Mouse (Mus musculus) MEL (cell line): ENCODE results near the gene Arhgef39. TPM values are rescaled to one million over a fixed set of nuclear protein-coding genes. Genes with fewer than 3 reads are reported as not detected.

ENCODE experiments used
- DNase-seq: peaks from one replicate; pipeline ENCODE4 v3.0.0; 2011; ENCODE audit warnings: low read depth, low spot score
- H3K27ac ChIP-seq: 2 replicates; pipeline ENCODE4 v1.5.1; 2012; ENCODE audit warnings: low read depth, mild to moderate bottlenecking, control low read depth, low read length, moderate library complexity; ENCODE audit not compliant: control insufficient read depth
- H3K27me3 ChIP-seq, 2 experiments: fragments of 150-350 bp in 1 of 2; sonication (generic) in 1 of 2; 2 replicates each; pipeline ENCODE4 v1.6.1; 2012; ENCODE audit warnings: low read length in 2 of 2, mild to moderate bottlenecking in 2 of 2, improper control_type of control experiment in 1 of 2, moderate library complexity in 1 of 2; ENCODE audit not compliant: insufficient read depth in 2 of 2, control insufficient read depth in 1 of 2
- H3K36me3 ChIP-seq, 2 experiments: 2 replicates each; pipeline ENCODE4 v1.6.1; 2012 to 2014; ENCODE audit warnings: low read length in 2 of 2, improper control_type of control experiment in 1 of 2, inconsistent platforms in 1 of 2, mild to moderate bottlenecking in 1 of 2; ENCODE audit not compliant: insufficient read depth in 2 of 2, control insufficient read depth in 1 of 2
- H3K4me1 ChIP-seq, 2 experiments: fragments of 150-350 bp in 1 of 2; sonication (generic) in 1 of 2; 2 replicates each; pipeline ENCODE4 v1.6.1; 2012; ENCODE audit warnings: low read length in 2 of 2, improper control_type of control experiment in 1 of 2, mild to moderate bottlenecking in 1 of 2; ENCODE audit not compliant: insufficient read depth in 2 of 2, control insufficient read depth in 1 of 2
- H3K4me3 ChIP-seq, 2 experiments: fragments of 150-350 bp in 1 of 2; sonication (generic) in 1 of 2; 2 replicates each; pipeline ENCODE4 v1.5.1; 2012; ENCODE audit warnings: low read depth in 2 of 2, low read length in 2 of 2, mild to moderate bottlenecking in 2 of 2, moderate library complexity in 2 of 2, control low read depth in 1 of 2, improper control_type of control experiment in 1 of 2; ENCODE audit not compliant: control insufficient read depth in 1 of 2, insufficient read depth in 1 of 2
- H3K79me2 ChIP-seq: 2 replicates; pipeline ENCODE4 v1.6.1; 2012; ENCODE audit warnings: mild to moderate bottlenecking, low read length, moderate library complexity; ENCODE audit not compliant: control insufficient read depth, poor library complexity, insufficient read depth
- H3K9ac ChIP-seq: 2 replicates; pipeline ENCODE4 v1.6.1; 2012; ENCODE audit warnings: low read depth, mild to moderate bottlenecking, control low read depth, low read length, moderate library complexity; ENCODE audit not compliant: control insufficient read depth, poor library complexity, severe bottlenecking
- H3K9me3 ChIP-seq: fragments of 150-350 bp; sonication (generic); replicated peaks from 2 replicates; pipeline ENCODE4 v1.6.1; 2012; ENCODE audit warnings: mild to moderate bottlenecking, low read length, improper control_type of control experiment, moderate library complexity; ENCODE audit not compliant: insufficient read depth
- CHD2 ChIP-seq: IDR thresholded peaks from 2 replicates; pipeline ENCODE4 v1.6.1; 2011; ENCODE audit warnings: low read length, improper control_type of control experiment
- CTCF ChIP-seq, 3 experiments: IDR thresholded peaks in 2 of 3; conservative IDR thresholded peaks in 1 of 3; 2 replicates each; pipeline ENCODE4 v1.5.1; 2011 to 2012; ENCODE audit warnings: low read length in 3 of 3, low read depth in 2 of 3, mild to moderate bottlenecking in 2 of 3, improper control_type of control experiment in 1 of 3, inconsistent platforms in 1 of 3, mixed read lengths in 1 of 3, moderate library complexity in 1 of 3; ENCODE audit not compliant: control insufficient read depth in 1 of 3, insufficient read depth in 1 of 3, poor library complexity in 1 of 3, severe bottlenecking in 1 of 3
- E2F4 ChIP-seq: IDR thresholded peaks from 2 replicates; pipeline ENCODE4 v1.6.1; 2011; ENCODE audit warnings: low read depth, low read length, improper control_type of control experiment, borderline replicate concordance
- ELF1 ChIP-seq: IDR thresholded peaks from 2 replicates; pipeline ENCODE4 v1.6.1; 2014; ENCODE audit warnings: low read depth, mild to moderate bottlenecking, inconsistent platforms, low read length, improper control_type of control experiment, moderate library complexity
- ETS1 ChIP-seq: IDR thresholded peaks from 2 replicates; pipeline ENCODE4 v1.6.1; 2012; ENCODE audit warnings: low read depth, mild to moderate bottlenecking, inconsistent platforms, low read length, improper control_type of control experiment, moderate library complexity
- GABPA ChIP-seq: IDR thresholded peaks from 2 replicates; pipeline ENCODE4 v1.6.1; 2012; ENCODE audit warnings: low read depth, mild to moderate bottlenecking, inconsistent platforms, low read length, improper control_type of control experiment, moderate library complexity
- GATA1 ChIP-seq: IDR thresholded peaks from 2 replicates; pipeline ENCODE4 v1.6.1; 2011; ENCODE audit warnings: low read depth, low read length, improper control_type of control experiment
- HCFC1 ChIP-seq: IDR thresholded peaks from 2 replicates; pipeline ENCODE4 v1.6.1; 2012; ENCODE audit warnings: low read depth, mild to moderate bottlenecking, inconsistent platforms, low read length, improper control_type of control experiment, moderate library complexity
- JUND ChIP-seq: IDR thresholded peaks from 2 replicates; pipeline ENCODE4 v1.6.1; 2011; ENCODE audit warnings: low read depth, mild to moderate bottlenecking, improper control_type of control experiment, low read length
- MAFK ChIP-seq: IDR thresholded peaks from 2 replicates; pipeline ENCODE4 v1.6.1; 2011; ENCODE audit warnings: low read depth, mild to moderate bottlenecking, low read length, improper control_type of control experiment, borderline replicate concordance
- MAX ChIP-seq: IDR thresholded peaks from 2 replicates; pipeline ENCODE4 v1.6.1; 2011; ENCODE audit warnings: low read length, improper control_type of control experiment
- MAZ ChIP-seq: IDR thresholded peaks from 2 replicates; pipeline ENCODE4 v1.6.1; 2012; ENCODE audit warnings: low read depth, mild to moderate bottlenecking, inconsistent platforms, low read length, improper control_type of control experiment
- MEF2A ChIP-seq: IDR thresholded peaks from 2 replicates; pipeline ENCODE4 v1.6.1; 2014; ENCODE audit warnings: low read depth, mild to moderate bottlenecking, inconsistent platforms, low read length, improper control_type of control experiment; ENCODE audit not compliant: poor library complexity, insufficient replicate concordance, severe bottlenecking; ENCODE audit errors: extremely low read depth
- MXI1 ChIP-seq: IDR thresholded peaks from 2 replicates; pipeline ENCODE4 v1.6.1; 2011; ENCODE audit warnings: mild to moderate bottlenecking, low read depth, low read length, improper control_type of control experiment
- MYB ChIP-seq: IDR thresholded peaks from 2 replicates; pipeline ENCODE4 v1.6.1; 2011; ENCODE audit warnings: mild to moderate bottlenecking, low read depth, low read length, improper control_type of control experiment
- NELFE ChIP-seq: IDR thresholded peaks from 2 replicates; pipeline ENCODE4 v1.6.1; 2011; ENCODE audit warnings: low read depth, low read length, improper control_type of control experiment
- NRF1 ChIP-seq: IDR thresholded peaks from 2 replicates; pipeline ENCODE4 v1.6.1; 2014; ENCODE audit warnings: low read depth, mild to moderate bottlenecking, inconsistent platforms, low read length, improper control_type of control experiment, moderate library complexity; ENCODE audit not compliant: poor library complexity, insufficient read depth, severe bottlenecking
- POLR2A ChIP-seq, 2 experiments: IDR thresholded peaks; 2 replicates each; pipeline ENCODE4 v1.6.1; 2011 to 2012; ENCODE audit warnings: low read length in 2 of 2, mild to moderate bottlenecking in 2 of 2, control low read depth in 1 of 2, improper control_type of control experiment in 1 of 2, low read depth in 1 of 2, moderate library complexity in 1 of 2; ENCODE audit not compliant: control insufficient read depth in 1 of 2, insufficient read depth in 1 of 2, poor library complexity in 1 of 2
- POLR2AphosphoS2 ChIP-seq: IDR thresholded peaks from 2 replicates; pipeline ENCODE4 v1.6.1; 2011; ENCODE audit warnings: low read length, improper control_type of control experiment
- POLR2AphosphoS5 ChIP-seq: IDR thresholded peaks from 2 replicates; pipeline ENCODE4 v1.6.1; 2012; ENCODE audit warnings: low read depth, borderline replicate concordance, mild to moderate bottlenecking, inconsistent platforms, low read length, moderate library complexity, mixed read lengths
- RAD21 ChIP-seq: IDR thresholded peaks from 2 replicates; pipeline ENCODE4 v1.6.1; 2011; ENCODE audit warnings: mild to moderate bottlenecking, low read depth, low read length, improper control_type of control experiment
- RCOR1 ChIP-seq: IDR thresholded peaks from 2 replicates; pipeline ENCODE4 v1.6.1; 2012; ENCODE audit warnings: low read depth, mild to moderate bottlenecking, inconsistent platforms, low read length, improper control_type of control experiment
- SIN3A ChIP-seq: IDR thresholded peaks from 2 replicates; pipeline ENCODE4 v1.6.1; 2012; ENCODE audit warnings: low read length, improper control_type of control experiment, inconsistent platforms
- SMC3 ChIP-seq: IDR thresholded peaks from 2 replicates; pipeline ENCODE4 v1.6.1; 2011; ENCODE audit warnings: low read depth, low read length, improper control_type of control experiment
- TAL1 ChIP-seq: IDR thresholded peaks from 2 replicates; pipeline ENCODE4 v1.6.1; 2012; ENCODE audit warnings: mild to moderate bottlenecking, inconsistent platforms, low read length, moderate library complexity, mixed read lengths
- TBP ChIP-seq: IDR thresholded peaks from 2 replicates; pipeline ENCODE4 v1.8.0; 2011; ENCODE audit warnings: low read depth, low read length, improper control_type of control experiment
- TCF12 ChIP-seq: IDR thresholded peaks from 2 replicates; pipeline ENCODE4 v1.6.1; 2014; ENCODE audit warnings: low read depth, mild to moderate bottlenecking, inconsistent platforms, low read length, improper control_type of control experiment, moderate library complexity
- UBTF ChIP-seq: IDR thresholded peaks from 2 replicates; pipeline ENCODE4 v1.6.1; 2012; ENCODE audit warnings: low read depth, mild to moderate bottlenecking, inconsistent platforms, low read length, improper control_type of control experiment, moderate library complexity, borderline replicate concordance; ENCODE audit not compliant: insufficient read depth
- USF1 ChIP-seq: IDR thresholded peaks from 2 replicates; pipeline ENCODE4 v1.6.1; 2014; ENCODE audit warnings: low read depth, mild to moderate bottlenecking, inconsistent platforms, low read length, improper control_type of control experiment, moderate library complexity
- USF2 ChIP-seq, 2 experiments: IDR thresholded peaks; 2 replicates each; pipeline ENCODE4 v1.6.1; 2011 to 2012; ENCODE audit warnings: improper control_type of control experiment in 2 of 2, low read length in 2 of 2, borderline replicate concordance in 1 of 2, inconsistent platforms in 1 of 2, low read depth in 1 of 2, mild to moderate bottlenecking in 1 of 2; ENCODE audit not compliant: insufficient read depth in 1 of 2
- ZC3H11A ChIP-seq: IDR thresholded peaks from 2 replicates; pipeline ENCODE4 v1.6.1; 2012; ENCODE audit warnings: low read depth, mild to moderate bottlenecking, inconsistent platforms, low read length, improper control_type of control experiment
- ZKSCAN1 ChIP-seq: IDR thresholded peaks from 2 replicates; pipeline ENCODE4 v1.6.1; 2012; ENCODE audit warnings: low read depth, mild to moderate bottlenecking, inconsistent platforms, low read length, improper control_type of control experiment, moderate library complexity
- ZMIZ1 ChIP-seq: IDR thresholded peaks from 2 replicates; pipeline ENCODE4 v1.6.1; 2012; ENCODE audit warnings: low read depth, mild to moderate bottlenecking, inconsistent platforms, low read length, improper control_type of control experiment, moderate library complexity
- ZNF384 ChIP-seq: IDR thresholded peaks from 2 replicates; pipeline ENCODE4 v1.6.1; 2012; ENCODE audit warnings: low read depth, mild to moderate bottlenecking, inconsistent platforms, low read length, improper control_type of control experiment
- polyA plus RNA-seq, 2 experiments: library from polyadenylated mRNA; stranded (reverse) in 1 of 2; unstranded in 1 of 2; fragments of >175 nt in 1 of 2; fragments of >200 nt in 1 of 2; gene quantifications; 2 replicates each; pipeline versions ENCODE4 v1.2.1 to v1.2.4; 2012; ENCODE audit warnings: low replicate concordance in 2 of 2, low read depth in 1 of 2; ENCODE audit not compliant: insufficient read length in 2 of 2, insufficient read depth in 1 of 2, missing spikeins in 1 of 2
- total RNA-seq: library from RNA; depleted of rRNA; stranded (reverse); fragments of 300-350 nt; gene quantifications from 2 replicates; pipeline ENCODE4 v1.2.3, GENCODE M21; 2012; rRNA removed

Arhgef39 gene
- total RNA-seq = 26.3 and 26.5 TPM in 2 replicates
- polyA plus RNA-seq = 10 to 100 TPM in 1 of 2 experiments, not detected in 1; 56.7 TPM

GRCm38 (mm10) chr4:43499407-43500333 lies at the start of gene Arhgef39:
Arhgef39 (minus strand) TSS chr4:43499695.
- Histone ChIP-seq H3K9me3 (no peaks in the 10 kb centered on the region), H3K27me3 (no peaks in the 10 kb centered on the region), H3K27ac (peak within 1 kb of the TSS; percentile 74), H3K36me3 (peaks cover 0 to 13% of the 10 kb centered on the region in 2 experiments; a peak in 2 of 4 replicates), H3K9ac (peak within 1 kb of the TSS; percentile 93), H3K4me3 (peak within 1 kb of the TSS; percentile 88 to 94), H3K4me1 (peaks cover 10 to 28% of the 10 kb centered on the region in 2 experiments), H3K79me2 (peaks cover 8% of the 10 kb centered on the region)
- DNase-seq = peak; percentile 92
- no peak for TF ChIP-seq TAL1
- TF ChIP-seq POLR2AphosphoS5 = no peak
- TF ChIP-seq ZMIZ1 = peak; percentile 85
- TF ChIP-seq E2F4 = no peak
- peak; percentile 38; the same call in 1 of the 2 replicates for TF ChIP-seq MYB
- no peak for TF ChIP-seq JUND
- no peak for TF ChIP-seq ZC3H11A
- no peak for TF ChIP-seq CHD2
- no peak for TF ChIP-seq USF2 (IDR thresholded peaks at IDR 0.05; ENCODE audit: borderline replicate concordance in 1 of 2, insufficient read depth in 1 of 2, low read depth in 1 of 2, low read length in 2 of 2)
- TF ChIP-seq HCFC1 = peak; percentile 47
- 0 out of 2 replicates have a peak, but pooled peaks have one; percentile 17 for TF ChIP-seq TCF12
- TF ChIP-seq ETS1 = no peak
- TF ChIP-seq MEF2A = no peak
- TF ChIP-seq SMC3 = no peak
- no peak for TF ChIP-seq CTCF (IDR thresholded peaks at IDR 0.05 in 2 of 3, conservative IDR thresholded peaks at IDR 0.05 in 1 of 3; ENCODE audit: control insufficient read depth in 1 of 3, insufficient read depth in 1 of 3, low read depth in 2 of 3, low read length in 3 of 3, poor library complexity in 1 of 3, severe bottlenecking in 1 of 3)
- no peak for TF ChIP-seq MAFK
- TF ChIP-seq POLR2AphosphoS2 = peak; percentile 54; the same call in 1 of the 2 replicates
- TF ChIP-seq GABPA = no peak
- TF ChIP-seq TBP = no peak; the same call in 1 of the 2 replicates
- TF ChIP-seq ZNF384 = no peak
- TF ChIP-seq GATA1 = no peak
- no peak for TF ChIP-seq ELF1
- peak; percentile 52 to 79; a peak in 3 of 4 replicates for TF ChIP-seq POLR2A (IDR thresholded peaks at IDR 0.05; ENCODE audit: control insufficient read depth in 1 of 2, insufficient read depth in 1 of 2, low read depth in 1 of 2, low read length in 2 of 2, poor library complexity in 1 of 2)
- TF ChIP-seq RCOR1 = peak; percentile 13; the same call in 1 of the 2 replicates
- peak; percentile 56; the same call in 1 of the 2 replicates for TF ChIP-seq MAX
- no peak for TF ChIP-seq ZKSCAN1
- no peak; the same call in 1 of the 2 replicates for TF ChIP-seq SIN3A
- TF ChIP-seq RAD21 = no peak
- peak; percentile 95 for TF ChIP-seq NRF1
- no peak for TF ChIP-seq UBTF
- peak; percentile 78 for TF ChIP-seq MXI1
- TF ChIP-seq USF1 = no peak
- no peak for TF ChIP-seq MAZ
- peak; percentile 80 for TF ChIP-seq NELFE
